Mouse (Mus musculus): Measurements from ENCODE around the gene Plek2. TPM values are rescaled to one million over a fixed set of nuclear protein-coding genes. Genes with fewer than 3 reads are reported as not detected.

Gene Plek2
- polyA plus RNA-seq, 1 experiment from 2014 or later = 31.7 TPM

- H3K9me3 ChIP-seq (ENCODE audit: control insufficient read depth, low read length) = no peaks in the 10 kb centered on the region
- ATAC-seq = no peak
- no peak overlapping the region for H3K4me3 ChIP-seq (ENCODE audit: low read length)
- H3K9ac ChIP-seq (ENCODE audit: low read depth, low read length) = no peak overlapping the region
- H3K27ac ChIP-seq (ENCODE audit: low read length) = no peak overlapping the region
- 73% methylated on average over 3 of the region's 3 CpGs for WGBS
- H3K27me3 ChIP-seq (replicated peaks; ENCODE audit: control insufficient read depth, insufficient read depth, low read length) = peaks cover 6% of the 10 kb centered on the region
- H3K36me3 ChIP-seq (ENCODE audit: control insufficient read depth, insufficient read depth, low read length) = no peaks in the 10 kb centered on the region
- H3K4me2 ChIP-seq (ENCODE audit: low read depth, low read length) = no peak overlapping the region
- H3K4me1 ChIP-seq (ENCODE audit: control insufficient read depth, insufficient read depth, low read length) = peaks cover 10% of the 10 kb centered on the region; the same call in 1 of the 2 replicates
Measured at GRCm38 (mm10) chr12:78916278-78916677, 9.5 kb upstream of the Plek2 start.

GRCm38 (mm10) chr12:78915561-78915960 is 8.8 kb upstream of the Plek2 start:
- 82% methylated on average over 3 of the region's 3 CpGs for WGBS
- H3K4me2 ChIP-seq (ENCODE audit: low read depth, low read length) = no peak overlapping the region

GRCm38 (mm10) chr12:78914458-78914857 is 7.7 kb upstream of the Plek2 start:
- Histone ChIP-seq H3K4me2 (ENCODE audit: low read depth, low read length) (no peak overlapping the region), H3K36me3 (ENCODE audit: control insufficient read depth, insufficient read depth, low read length) (no peaks in the 10 kb centered on the region), H3K27ac (ENCODE audit: low read length) (no peak overlapping the region; the same call in 1 of the 2 replicates), H3K9me3 (ENCODE audit: control insufficient read depth, low read length) (no peaks in the 10 kb centered on the region), H3K9ac (ENCODE audit: low read depth, low read length) (no peak overlapping the region), H3K27me3 (replicated peaks; ENCODE audit: control insufficient read depth, insufficient read depth, low read length) (peaks cover 14% of the 10 kb centered on the region), H3K4me1 (ENCODE audit: control insufficient read depth, insufficient read depth, low read length) (peaks cover 21% of the 10 kb centered on the region), H3K4me3 (ENCODE audit: low read length) (no peak overlapping the region)
- peak; percentile 55 for ATAC-seq
- 67% methylated on average over 4 of the region's 4 CpGs for WGBS

More at GRCm38 (mm10) chr12:78915561-78915960, 8.8 kb upstream of the Plek2 start:
- no peak overlapping the region for H3K9ac ChIP-seq (ENCODE audit: low read depth, low read length)
- H3K36me3 ChIP-seq (ENCODE audit: control insufficient read depth, insufficient read depth, low read length) = no peaks in the 10 kb centered on the region
- no peaks in the 10 kb centered on the region for H3K9me3 ChIP-seq (ENCODE audit: control insufficient read depth, low read length)
- H3K4me3 ChIP-seq (ENCODE audit: low read length) = no peak overlapping the region
- no peak for ATAC-seq
- peaks cover 11% of the 10 kb centered on the region for H3K27me3 ChIP-seq (replicated peaks; ENCODE audit: control insufficient read depth, insufficient read depth, low read length)
- peaks cover 17% of the 10 kb centered on the region for H3K4me1 ChIP-seq (ENCODE audit: control insufficient read depth, insufficient read depth, low read length)
- H3K27ac ChIP-seq (ENCODE audit: low read length) = no peak overlapping the region

DNA sequence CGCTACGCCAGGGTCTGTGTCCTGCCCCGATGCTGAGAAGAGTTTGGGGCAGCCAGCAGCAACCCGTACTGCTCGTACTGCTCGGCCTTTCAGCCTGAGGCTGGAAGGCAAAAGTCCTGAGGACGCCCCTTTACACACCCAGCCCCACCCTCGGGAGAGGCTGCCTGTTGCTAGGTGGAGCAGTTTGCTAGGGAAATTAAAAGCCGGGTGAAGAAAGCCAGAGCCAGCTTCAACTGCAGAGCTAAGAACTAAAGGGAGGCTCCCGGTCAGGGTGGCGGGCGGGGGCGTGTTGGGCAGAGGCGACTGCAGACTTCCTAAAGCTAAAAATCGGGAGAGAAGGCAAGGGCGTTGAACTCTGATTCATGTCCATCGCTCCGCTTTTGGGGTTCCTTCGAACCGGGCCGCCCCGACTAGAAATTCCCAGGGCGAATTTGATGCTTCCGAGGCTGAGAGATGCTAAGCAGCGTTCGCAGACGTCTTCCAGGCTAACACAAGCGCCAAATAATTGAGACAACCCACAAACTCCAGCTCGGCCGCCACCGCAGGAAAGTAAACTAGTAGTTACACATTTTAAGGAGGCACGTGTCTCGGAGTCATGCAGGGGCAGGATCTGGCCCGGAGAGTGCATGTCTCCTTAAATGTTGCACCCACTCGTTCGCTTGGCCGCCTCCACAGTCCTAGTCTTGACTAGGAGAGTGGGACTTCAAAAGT is 5.1 kb upstream of the Plek2 start:
- Histone ChIP-seq H3K36me3 (ENCODE audit: control insufficient read depth, insufficient read depth, low read length) (no peaks in the 10 kb centered on the region), H3K27me3 (replicated peaks; ENCODE audit: control insufficient read depth, insufficient read depth, low read length) (peaks cover 14% of the 10 kb centered on the region), H3K27ac (ENCODE audit: low read length) (peak overlapping the region; percentile 80), H3K4me3 (ENCODE audit: low read length) (peak overlapping the region; percentile 42), H3K9me3 (ENCODE audit: control insufficient read depth, low read length) (no peaks in the 10 kb centered on the region), H3K4me1 (ENCODE audit: control insufficient read depth, insufficient read depth, low read length) (peaks cover 24% of the 10 kb centered on the region), H3K9ac (ENCODE audit: low read depth, low read length) (peak overlapping the region; percentile 38; the same call in 1 of the 2 replicates), H3K4me2 (ENCODE audit: low read depth, low read length) (peak overlapping the region; percentile 81)
- 2% methylated on average over 37 of the region's 37 CpGs for WGBS
- peak; percentile 72 for ATAC-seq

DNA sequence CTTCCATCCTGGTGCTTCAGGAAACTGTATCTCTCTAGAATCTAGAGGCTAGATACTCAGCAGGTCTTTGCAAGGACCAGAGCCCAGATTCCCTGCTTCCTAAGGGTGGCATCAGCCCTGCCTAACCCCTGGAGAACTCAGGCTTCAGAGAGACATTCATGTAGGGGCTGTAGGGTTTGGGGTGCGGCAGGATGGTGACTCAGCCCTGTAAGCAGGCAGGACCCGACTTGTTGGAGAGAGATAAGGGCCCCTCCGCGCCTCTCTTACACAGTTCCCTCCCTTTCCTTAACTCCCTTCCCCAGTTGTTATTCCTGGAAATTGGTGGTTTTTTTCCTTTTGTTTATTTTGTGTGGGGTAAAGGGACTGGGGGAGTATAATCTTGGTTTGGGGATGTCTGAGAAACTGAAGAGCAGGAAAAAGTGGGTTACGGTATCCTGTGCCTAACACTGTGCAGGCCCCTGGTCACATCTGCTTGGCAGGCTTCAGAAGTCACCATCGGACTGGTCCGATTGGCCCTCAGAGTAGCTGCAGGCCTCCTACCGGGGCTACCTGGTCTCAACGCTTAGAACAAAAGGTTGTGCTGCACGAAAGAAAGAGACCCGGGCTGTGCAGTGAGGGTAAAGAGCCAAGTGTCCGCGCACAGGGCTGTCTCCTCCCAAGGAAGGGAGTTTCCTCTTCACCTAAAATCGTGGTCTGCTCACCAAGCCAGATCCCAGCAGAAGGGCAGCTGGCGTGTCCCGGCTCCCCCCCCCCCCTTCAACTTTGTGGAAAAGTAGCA is 4.1 kb upstream of the Plek2 start:
- H3K27ac ChIP-seq (ENCODE audit: low read length) = peak overlapping the region; percentile 80
- WGBS = 13% methylated on average over 16 of the region's 16 CpGs
- H3K9me3 ChIP-seq (ENCODE audit: control insufficient read depth, low read length) = no peaks in the 10 kb centered on the region
- peak; percentile 83 for ATAC-seq
- H3K4me2 ChIP-seq (ENCODE audit: low read depth, low read length) = peak overlapping the region; percentile 81
- H3K4me1 ChIP-seq (ENCODE audit: control insufficient read depth, insufficient read depth, low read length) = peaks cover 27% of the 10 kb centered on the region
- peaks cover 14% of the 10 kb centered on the region for H3K27me3 ChIP-seq (replicated peaks; ENCODE audit: control insufficient read depth, insufficient read depth, low read length)
- no peaks in the 10 kb centered on the region for H3K36me3 ChIP-seq (ENCODE audit: control insufficient read depth, insufficient read depth, low read length)
- peak overlapping the region; percentile 38 for H3K9ac ChIP-seq (ENCODE audit: low read depth, low read length)
- H3K4me3 ChIP-seq (ENCODE audit: low read length) = peak overlapping the region; percentile 42

- Histone ChIP-seq H3K36me3 (ENCODE audit: control insufficient read depth, insufficient read depth, low read length) (no peaks in the 10 kb centered on the region), H3K9me3 (ENCODE audit: control insufficient read depth, low read length) (no peaks in the 10 kb centered on the region), H3K27me3 (replicated peaks; ENCODE audit: control insufficient read depth, insufficient read depth, low read length) (peaks cover 14% of the 10 kb centered on the region), H3K4me1 (ENCODE audit: control insufficient read depth, insufficient read depth, low read length) (peaks cover 22% of the 10 kb centered on the region), H3K4me3 (ENCODE audit: low read length) (no peak overlapping the region), H3K27ac (ENCODE audit: low read length) (no peak overlapping the region), H3K4me2 (ENCODE audit: low read depth, low read length) (no peak overlapping the region), H3K9ac (ENCODE audit: low read depth, low read length) (no peak overlapping the region)
- WGBS = 75% methylated on average over 6 of the region's 6 CpGs
- ATAC-seq = no peak
Measured at GRCm38 (mm10) chr12:78908081-78908605, 1.4 kb upstream of the Plek2 start.

DNA sequence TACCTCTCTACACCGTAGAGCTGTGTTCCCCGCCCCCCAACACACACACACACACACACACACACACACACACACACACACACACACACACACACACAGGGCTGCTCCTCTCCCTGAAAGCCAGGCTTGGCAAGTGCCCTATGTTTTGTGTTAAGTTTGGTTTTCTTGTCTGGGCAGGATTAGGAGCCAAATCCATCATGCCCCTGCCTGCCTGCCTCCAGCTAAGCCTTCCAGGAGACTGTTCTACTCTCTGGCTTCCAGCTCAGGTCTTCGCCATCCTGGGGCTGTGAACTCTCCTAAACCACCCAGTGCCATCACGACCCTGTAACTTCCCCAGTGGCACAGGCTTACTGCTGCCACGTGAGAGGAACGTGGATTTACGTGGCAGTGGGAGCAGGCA is 2.3 kb downstream of the Plek2 start:
- H3K4me2 ChIP-seq (ENCODE audit: low read depth, low read length) = no peak overlapping the region
- 88% methylated on average over 7 of the region's 7 CpGs for WGBS

DNA sequence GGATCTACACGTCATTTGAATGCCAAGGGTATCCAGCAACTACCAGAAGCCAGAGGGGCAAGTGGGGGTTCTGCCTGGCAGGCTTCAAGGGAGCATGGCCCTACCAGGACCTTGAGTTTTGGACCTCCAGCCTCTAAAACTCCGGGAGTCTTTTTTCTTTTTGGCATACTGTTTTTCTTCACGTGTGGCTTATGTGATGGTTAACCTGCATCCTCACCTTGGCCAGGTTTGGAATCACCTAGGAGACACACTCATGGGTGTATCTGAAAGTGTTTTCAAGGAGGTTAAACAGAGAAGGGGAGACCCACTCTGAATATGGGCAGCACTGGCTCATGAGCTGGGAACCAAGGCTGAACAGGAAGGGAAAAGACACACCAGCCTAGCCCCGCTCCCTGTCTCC is 3.5 kb downstream of the Plek2 start:
- H3K4me1 ChIP-seq (ENCODE audit: control insufficient read depth, insufficient read depth, low read length) = peaks cover 5% of the 10 kb centered on the region; the same call in 1 of the 2 replicates
- no peaks in the 10 kb centered on the region for H3K36me3 ChIP-seq (ENCODE audit: control insufficient read depth, insufficient read depth, low read length)
- no peaks in the 10 kb centered on the region for H3K9me3 ChIP-seq (ENCODE audit: control insufficient read depth, low read length)
- H3K9ac ChIP-seq (ENCODE audit: low read depth, low read length) = no peak overlapping the region
- no peaks in the 10 kb centered on the region for H3K27me3 ChIP-seq (replicated peaks; ENCODE audit: control insufficient read depth, insufficient read depth, low read length)
- no peak for ATAC-seq
- H3K4me3 ChIP-seq (ENCODE audit: low read length) = no peak overlapping the region
- H3K4me2 ChIP-seq (ENCODE audit: low read depth, low read length) = no peak overlapping the region
- 80% methylated on average over 4 of the region's 4 CpGs for WGBS
- no peak overlapping the region for H3K27ac ChIP-seq (ENCODE audit: low read length)

More for the DNA sequence above, 2.3 kb downstream of the Plek2 start:
- no peak overlapping the region for H3K4me3 ChIP-seq (ENCODE audit: low read length)
- no peaks in the 10 kb centered on the region for H3K27me3 ChIP-seq (replicated peaks; ENCODE audit: control insufficient read depth, insufficient read depth, low read length)
- H3K36me3 ChIP-seq (ENCODE audit: control insufficient read depth, insufficient read depth, low read length) = no peaks in the 10 kb centered on the region
- no peak overlapping the region for H3K9ac ChIP-seq (ENCODE audit: low read depth, low read length)
- H3K9me3 ChIP-seq (ENCODE audit: control insufficient read depth, low read length) = no peaks in the 10 kb centered on the region
- no peak overlapping the region for H3K27ac ChIP-seq (ENCODE audit: low read length)
- peaks cover 5% of the 10 kb centered on the region; the same call in 1 of the 2 replicates for H3K4me1 ChIP-seq (ENCODE audit: control insufficient read depth, insufficient read depth, low read length)
- ATAC-seq = no peak

DNA sequence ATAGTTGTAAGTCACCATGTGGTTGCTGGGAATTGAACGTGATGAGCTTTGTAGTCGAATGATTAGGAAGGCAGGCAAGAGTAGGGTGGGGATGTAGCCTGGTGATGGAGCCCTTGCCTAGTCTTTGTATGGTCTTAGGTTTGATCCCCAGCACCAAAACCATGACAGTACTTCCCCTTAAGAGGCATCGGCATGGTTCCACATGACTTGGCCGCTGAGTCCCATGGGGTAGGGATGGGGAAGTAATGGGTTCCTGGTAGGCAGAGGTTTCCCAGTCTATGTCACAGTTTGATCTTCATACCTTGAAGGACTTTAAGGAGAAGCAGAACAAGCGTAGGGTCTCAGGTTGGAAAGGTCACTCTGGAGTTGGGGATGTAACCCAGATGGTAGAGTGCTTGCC is 5.3 kb downstream of the Plek2 start:
- Histone ChIP-seq H3K27ac (ENCODE audit: low read length) (no peak overlapping the region), H3K36me3 (ENCODE audit: control insufficient read depth, insufficient read depth, low read length) (no peaks in the 10 kb centered on the region), H3K4me3 (ENCODE audit: low read length) (no peak overlapping the region), H3K4me2 (ENCODE audit: low read depth, low read length) (no peak overlapping the region), H3K4me1 (ENCODE audit: control insufficient read depth, insufficient read depth, low read length) (no peaks in the 10 kb centered on the region), H3K27me3 (replicated peaks; ENCODE audit: control insufficient read depth, insufficient read depth, low read length) (no peaks in the 10 kb centered on the region), H3K9ac (ENCODE audit: low read depth, low read length) (no peak overlapping the region), H3K9me3 (ENCODE audit: control insufficient read depth, low read length) (no peaks in the 10 kb centered on the region)
- no peak for ATAC-seq
- WGBS = 80% methylated on average over 5 of the region's 5 CpGs
